ENCODE assay signal across 12 mouse cellular contexts in genomic region chr15:77182800-77183199, GRCm38 (mm10).
DNase-seq lines count a peak whose midpoint lies in the region; ATAC-seq and TF ChIP-seq lines count a peak whose summit lies in the region.
"Had no signal": no experiment of that assay in that cellular context is flagged by ENCODE, and none has a peak within 500 bp of the region (broad histone marks: within the 10 kb centered on the region; RNA-seq: fewer than 3 reads in every experiment).

No protein-coding gene starts in this region.

- WGBS in kidney, adult 2 months: 49% methylated on average over 5 of the region's 5 CpGs
- 82% methylated on average over 5 of the region's 5 CpGs for WGBS in kidney, embryonic 14.5 days
- 49% methylated on average over 5 of the region's 5 CpGs for WGBS in heart, embryonic 16.5 days

- peaks cover 5% of the 10 kb centered on the region; the same call in 1 of the 2 replicates for H3K4me1 ChIP-seq in kidney, adult 2 months (ENCODE audit: control insufficient read depth, insufficient read depth, low read length)
- H3K4me1 ChIP-seq in kidney, embryonic 14.5 days (ENCODE audit: control insufficient read depth, insufficient read depth, low read length): 0 out of 2 replicates have a peak, but pooled peaks cover 3% of the 10 kb centered on the region
- peaks cover 26% of the 10 kb centered on the region for H3K4me1 ChIP-seq in heart, embryonic 16.5 days (ENCODE audit: control insufficient read depth, insufficient read depth, low read length)
- H3K4me1 ChIP-seq: liver, embryonic 15.5 days; stomach, embryonic 15.5 days had no signal

- TF ChIP-seq CTCF in kidney, adult 2 months (conservative IDR thresholded peaks at IDR 0.05; ENCODE audit: insufficient read depth, insufficient read length, low read depth, low read length): no peak
- TF ChIP-seq CTCF in brain, embryonic 14.5 days (IDR thresholded peaks at IDR 0.05; ENCODE audit: borderline replicate concordance, extremely low read depth, insufficient read depth, insufficient read length): no peak

- no peak overlapping the region for H3K4me3 ChIP-seq in kidney, adult 2 months (ENCODE audit: insufficient read depth, low read depth, low read length)
- H3K4me3 ChIP-seq in kidney, embryonic 14.5 days (ENCODE audit: low read length): no peak overlapping the region
- H3K4me3 ChIP-seq in heart, embryonic 16.5 days (ENCODE audit: low read length): no peak overlapping the region
- H3K4me3 ChIP-seq: liver, embryonic 15.5 days; neural tube, embryonic 12.5 days; stomach, embryonic 15.5 days had no signal

- no peak for TF ChIP-seq POLR2A in kidney, adult 2 months (IDR thresholded peaks at IDR 0.05; ENCODE audit: low read depth, low read length)
- TF ChIP-seq POLR2A in brain, embryonic 14.5 days (IDR thresholded peaks at IDR 0.05; ENCODE audit: borderline replicate concordance, extremely low read depth, insufficient read depth, insufficient read length, poor library complexity, severe bottlenecking): no peak

- ATAC-seq in kidney, embryonic 14.5 days (ENCODE audit: low FRiP score, low TSS enrichment): no peak
- ATAC-seq in heart, embryonic 16.5 days (replicated peaks; ENCODE audit: extremely low read depth, insufficient read depth, low FRiP score): no peak; the same call in 1 of the 2 replicates
- no peak for ATAC-seq in erythroblast, adult 5-6 weeks (replicated peaks; ENCODE audit: low FRiP score, poor library complexity, severe bottlenecking)

- H3K9ac ChIP-seq in kidney, embryonic 14.5 days (ENCODE audit: low read depth, low read length): no peak overlapping the region
- H3K9ac ChIP-seq in heart, embryonic 16.5 days (ENCODE audit: low read length): peak overlapping the region; percentile 33; the same call in 1 of the 2 replicates
- H3K9ac ChIP-seq: liver, embryonic 15.5 days; neural tube, embryonic 12.5 days; stomach, embryonic 15.5 days had no signal

- peak; percentile 39 for DNase-seq in cerebellum, adult 11 months
- DNase-seq in cerebellum, postnatal 4 days (ENCODE audit: low spot score in 2 of 2): no peak
- peak; percentile 71 for DNase-seq in kidney, adult 2 months
- peak; percentile 55 for DNase-seq in brain, embryonic 14.5 days (ENCODE audit: low read depth)
- no peak for DNase-seq in frontal cortex, postnatal 10 days (ENCODE audit: low spot score in 2 of 2)
- DNase-seq: gastrocnemius, postnatal 10 days had no signal

- H3K4me2 ChIP-seq in kidney, embryonic 14.5 days (replicated peaks; ENCODE audit: low read depth, low read length): no peak overlapping the region
- no peak overlapping the region for H3K4me2 ChIP-seq in heart, embryonic 16.5 days (ENCODE audit: low read depth, low read length)
- H3K4me2 ChIP-seq: liver, embryonic 15.5 days; neural tube, embryonic 12.5 days; stomach, embryonic 15.5 days had no signal

- H3K9me3 ChIP-seq in kidney, embryonic 14.5 days (ENCODE audit: control insufficient read depth, low read length): no peaks in the 10 kb centered on the region
- peaks cover 3% of the 10 kb centered on the region for H3K9me3 ChIP-seq in heart, embryonic 16.5 days (replicated peaks; ENCODE audit: control insufficient read depth, low read length)
- H3K9me3 ChIP-seq: liver, embryonic 15.5 days; neural tube, embryonic 12.5 days; stomach, embryonic 15.5 days had no signal

- no peaks in the 10 kb centered on the region for H3K36me3 ChIP-seq in kidney, adult 2 months (ENCODE audit: control insufficient read depth, insufficient read depth, low read length)
- H3K36me3 ChIP-seq in kidney, embryonic 14.5 days (ENCODE audit: control insufficient read depth, insufficient read depth, low read length): no peaks in the 10 kb centered on the region
- no peaks in the 10 kb centered on the region for H3K36me3 ChIP-seq in heart, embryonic 16.5 days (ENCODE audit: control insufficient read depth, insufficient read depth)
- H3K36me3 ChIP-seq: liver, embryonic 15.5 days; neural tube, embryonic 12.5 days; stomach, embryonic 15.5 days had no signal

- no peak overlapping the region for H3K27ac ChIP-seq in kidney, adult 2 months (ENCODE audit: insufficient read depth, low read depth, low read length)
- H3K27ac ChIP-seq in kidney, embryonic 14.5 days (ENCODE audit: low read depth, low read length): no peak overlapping the region
- peak overlapping the region; percentile 85 for H3K27ac ChIP-seq in heart, embryonic 16.5 days (ENCODE audit: low read length)
- H3K27ac ChIP-seq: liver, embryonic 15.5 days; neural tube, embryonic 12.5 days; stomach, embryonic 15.5 days had no signal

- no peaks in the 10 kb centered on the region for H3K27me3 ChIP-seq in kidney, adult 2 months (replicated peaks; ENCODE audit: control insufficient read depth, insufficient read depth, low read length)
- H3K27me3 ChIP-seq in kidney, embryonic 14.5 days (ENCODE audit: control insufficient read depth, insufficient read depth, low read length): no peaks in the 10 kb centered on the region
- no peaks in the 10 kb centered on the region for H3K27me3 ChIP-seq in heart, embryonic 16.5 days (ENCODE audit: control insufficient read depth, insufficient read depth, low read length)
- H3K27me3 ChIP-seq: liver, embryonic 15.5 days; neural tube, embryonic 12.5 days; stomach, embryonic 15.5 days had no signal

Comparison
In these comparisons a context has a peak if more than half of its experiments do, and no peak if none do; other contexts are left out.
1. DNase-seq: peak in cerebellum, adult 11 months (single experiment), kidney, adult 2 months (single experiment) and brain, embryonic 14.5 days (single experiment); none in cerebellum, postnatal 4 days (0 of 2) and frontal cortex, postnatal 10 days (0 of 2).